Mouse (Mus musculus) subcutaneous adipose tissue, adult 2 months (tissue): ENCODE measurements around the gene Vipr2. TPM values are rescaled to one million over a fixed set of nuclear protein-coding genes. Genes with fewer than 3 reads are reported as not detected.

Source experiments
- polyA plus RNA-seq: library from polyadenylated mRNA; depleted of rRNA; stranded (reverse); fragments of >200 nt; gene quantifications from 2 replicates; pipeline ENCODE4 v1.2.3, GENCODE M21; 2012; ENCODE audit warnings: low replicate concordance; rRNA removed

The Vipr2 gene
- polyA plus RNA-seq = 1.3 and 4.7 TPM in 2 replicates

GRCm38 (mm10) chr12:116077074-116077854 is at the start of gene Vipr2:
TSS of gene Vipr2 (plus strand) at chr12:116077726.

GRCm38 (mm10) chr12:116047440-116048377 is 29.8 kb upstream of the Vipr2 start, which contains the start of gene Zfp386:
TSS of gene Zfp386 (plus strand) at chr12:116047724.

Other genes starting within 250 kb of the Vipr2 start
- 9.2 and 14.2 TPM in 2 replicates for gene Zfp386, start 30.0 kb upstream of the Vipr2 start, polyA plus RNA-seq
- gene Wdr60, start 185.3 kb downstream of the Vipr2 start, polyA plus RNA-seq = 5.3 and 9.8 TPM in 2 replicates
- not detected in 2 replicates for gene Gm11027, start 197.7 kb downstream of the Vipr2 start, polyA plus RNA-seq
- 14.7 and 28.3 TPM in 2 replicates for gene Esyt2, start 203.5 kb downstream of the Vipr2 start, polyA plus RNA-seq